Mouse (Mus musculus) c-Kit-positive CD71-positive TER-119-positive erythroid progenitor cells, embryonic 14.5 days (primary cell): ENCODE measurements at regions not wholly inside any gene's neighbourhood (a gene's known extent, or its start where the extent isn't known, plus 50 kb on each side); places are given as distances from the start of the nearest gene placed in this dataset.

Experiments
- DNase-seq: peaks from one replicate; pipeline ENCODE4 v3.0.0-alpha.2; 2013; ENCODE audit warnings: low spot score

DNA sequence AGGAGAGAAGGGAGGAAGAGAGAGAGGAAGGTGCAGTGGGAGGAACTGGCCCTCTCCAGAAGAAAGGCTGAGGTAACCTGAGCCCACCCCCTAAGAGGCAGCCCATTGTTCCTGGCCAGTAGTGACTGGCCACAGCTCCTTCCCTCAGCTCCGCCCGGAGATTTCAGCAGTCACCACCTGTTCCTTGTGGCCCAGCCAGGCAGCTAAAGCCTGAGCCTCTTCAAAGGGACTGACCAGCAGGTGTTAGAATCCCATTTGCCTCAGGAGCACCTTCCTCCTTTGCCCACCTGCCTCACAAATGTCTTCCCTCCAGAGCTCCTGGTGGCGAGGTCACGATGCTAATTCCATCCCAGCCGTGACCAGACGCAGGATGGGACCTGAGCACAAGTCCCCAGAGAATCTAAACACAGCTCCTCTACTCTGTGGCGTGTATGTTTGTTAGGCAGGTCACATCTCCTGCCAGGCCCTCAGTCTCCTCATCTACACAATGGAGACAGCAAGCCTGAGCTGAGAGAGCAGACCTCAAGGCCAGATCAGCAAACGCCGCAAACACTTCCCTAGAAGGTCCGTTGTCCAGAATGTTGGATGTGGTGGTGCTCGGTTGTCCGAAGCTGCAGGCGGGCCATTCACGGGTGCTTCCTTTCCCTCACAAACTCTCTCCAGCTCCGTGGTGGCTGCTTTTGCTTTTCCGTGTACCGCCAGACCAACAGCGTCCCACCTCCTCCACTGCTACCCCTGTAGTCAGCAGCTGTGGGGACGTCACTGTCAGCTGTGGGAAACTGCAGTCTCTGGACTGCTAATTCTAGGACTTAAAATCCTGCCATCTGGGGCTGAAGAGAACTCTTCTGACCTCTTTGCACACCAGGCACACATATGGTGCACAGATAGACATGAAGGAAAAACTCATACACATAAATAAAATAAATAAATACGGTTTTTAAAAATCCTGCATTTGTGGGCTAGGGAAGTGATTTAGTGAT, 145.8 kb upstream of the Rad23b start:
- no peak for DNase-seq

DNA sequence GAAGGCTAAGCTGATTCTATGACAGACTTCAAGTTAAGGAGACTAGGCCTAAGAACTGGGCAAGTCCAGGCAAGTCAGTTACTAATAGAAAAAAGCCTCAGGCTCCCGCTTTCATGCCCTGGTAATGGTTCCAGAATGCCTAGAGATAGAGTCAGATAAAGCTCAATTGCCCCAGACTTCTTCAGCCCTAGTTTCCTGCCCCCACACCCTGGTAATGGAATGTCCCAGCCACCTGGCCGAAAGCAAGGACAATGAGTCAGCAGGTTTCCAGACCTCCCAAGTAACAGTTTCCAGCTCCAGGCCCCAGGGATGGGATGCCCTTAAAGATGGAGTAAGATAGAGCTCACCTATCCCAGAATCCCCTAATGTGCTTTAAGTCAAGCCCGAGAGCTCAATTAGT, 143.6 kb upstream of the Rad23b start:
- DNase-seq = no peak

DNA sequence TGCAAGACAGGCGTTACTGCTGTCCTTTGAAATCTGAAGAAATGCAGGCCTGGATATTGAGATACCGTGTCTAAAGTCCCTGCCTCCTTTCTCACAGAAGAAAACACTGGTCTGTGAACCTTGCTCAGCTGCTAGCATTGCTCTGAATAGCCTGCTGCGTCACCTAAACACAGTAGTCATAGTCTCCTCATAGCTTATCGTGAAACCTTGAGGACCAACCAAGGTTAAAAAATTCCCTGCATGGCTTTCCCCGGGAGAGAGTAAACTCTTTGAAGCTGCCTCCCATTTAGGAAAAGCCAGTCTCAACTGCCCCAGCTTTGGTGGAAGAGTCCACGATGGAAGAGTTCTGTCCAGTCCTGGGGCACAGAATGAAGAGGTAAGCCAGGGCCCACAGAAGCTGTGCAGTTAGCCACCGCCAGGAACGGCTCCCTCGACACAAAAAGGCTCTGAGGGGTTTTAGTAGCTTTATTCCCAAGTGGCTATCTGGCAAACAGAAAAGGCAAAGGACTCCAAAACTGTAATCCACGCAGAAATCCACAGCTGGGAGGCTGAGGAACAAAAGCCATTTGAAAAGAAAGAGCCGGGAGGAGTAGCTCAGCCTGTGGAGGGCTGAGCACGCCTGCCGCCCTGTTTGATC, 142.0 kb upstream of the Rad23b start:
- no peak for DNase-seq

DNA sequence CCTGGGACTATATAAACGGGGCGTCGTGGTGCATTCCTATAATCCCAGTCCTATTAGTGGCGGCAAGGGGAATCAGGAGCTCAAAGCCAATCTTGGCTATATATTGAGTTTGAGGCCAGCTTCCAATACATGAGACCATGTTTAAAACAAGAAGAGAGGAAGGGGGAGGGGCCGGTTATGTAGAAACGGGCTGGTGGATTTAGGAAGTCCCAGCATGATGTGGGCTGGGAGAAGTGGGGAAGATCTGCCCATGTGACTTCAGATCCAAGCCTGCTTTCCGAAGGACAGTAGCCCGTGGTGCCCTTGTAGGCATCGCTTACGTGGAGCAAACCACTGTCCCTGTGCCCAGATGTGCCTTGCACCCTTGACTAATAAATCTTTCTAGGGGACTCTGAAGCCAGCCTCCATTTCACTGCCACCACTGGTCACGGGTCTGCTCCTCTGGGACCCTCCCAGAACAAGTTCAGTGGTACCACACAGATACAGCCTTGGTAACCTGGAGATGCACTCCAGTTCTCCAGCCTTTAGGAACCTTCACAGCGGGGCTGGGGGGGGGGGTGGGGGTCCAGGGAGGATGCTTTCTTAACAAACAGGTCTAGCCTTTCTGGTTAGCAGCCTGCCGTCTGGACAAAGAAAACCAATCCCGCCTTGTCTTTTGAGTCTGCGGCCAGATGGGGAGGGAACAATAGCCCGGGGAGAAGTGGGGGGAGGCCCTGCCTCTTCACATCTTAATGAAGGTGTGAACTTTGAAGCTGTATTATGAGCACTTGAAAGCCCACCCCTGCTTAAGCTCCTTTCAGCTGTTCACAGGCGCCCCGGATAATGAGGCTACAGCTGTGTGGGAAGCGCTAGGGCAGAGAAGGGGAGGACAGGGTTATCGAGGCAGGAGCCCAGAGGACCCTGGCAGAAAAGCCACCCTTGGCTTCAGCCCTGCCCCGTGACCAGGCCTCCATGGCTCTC, 141.2 kb upstream of the Rad23b start:
- DNase-seq = no peak

DNA sequence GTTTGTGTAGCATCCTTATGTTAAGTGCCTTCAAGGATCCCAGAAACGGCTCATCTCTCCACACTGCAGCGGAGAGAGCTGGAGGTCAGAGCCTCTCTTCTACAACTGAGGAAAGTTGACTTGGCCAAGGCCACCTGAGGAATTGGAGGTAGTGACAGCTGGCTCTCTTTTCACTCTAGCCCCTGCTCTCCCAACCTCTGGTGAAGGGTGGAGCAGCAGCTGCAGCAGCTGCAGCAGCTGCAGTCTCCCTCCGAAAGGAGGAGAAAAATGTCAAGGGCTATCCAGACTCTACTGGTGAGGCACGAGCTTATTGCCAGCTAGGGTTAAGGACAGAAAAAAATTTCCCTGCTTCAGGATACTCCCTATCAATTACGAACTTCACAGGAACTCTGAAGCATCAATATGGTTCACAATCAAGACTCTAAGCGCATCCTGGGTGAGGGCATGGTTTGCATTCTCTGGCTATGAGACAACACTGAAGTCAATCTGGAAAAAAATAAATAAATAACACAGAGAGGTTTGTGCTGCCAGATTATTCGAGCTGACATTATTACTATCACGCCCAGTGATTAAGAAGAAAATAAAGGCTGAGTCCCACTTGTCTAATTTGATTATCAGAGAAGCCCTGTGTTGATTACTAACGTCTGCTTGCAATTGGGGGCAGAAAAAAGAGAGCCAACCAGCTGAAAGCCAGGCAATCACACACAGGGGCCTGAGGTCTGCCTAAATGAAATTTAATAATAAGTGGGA, 134.2 kb upstream of the Rad23b start:
- no peak for DNase-seq

DNA sequence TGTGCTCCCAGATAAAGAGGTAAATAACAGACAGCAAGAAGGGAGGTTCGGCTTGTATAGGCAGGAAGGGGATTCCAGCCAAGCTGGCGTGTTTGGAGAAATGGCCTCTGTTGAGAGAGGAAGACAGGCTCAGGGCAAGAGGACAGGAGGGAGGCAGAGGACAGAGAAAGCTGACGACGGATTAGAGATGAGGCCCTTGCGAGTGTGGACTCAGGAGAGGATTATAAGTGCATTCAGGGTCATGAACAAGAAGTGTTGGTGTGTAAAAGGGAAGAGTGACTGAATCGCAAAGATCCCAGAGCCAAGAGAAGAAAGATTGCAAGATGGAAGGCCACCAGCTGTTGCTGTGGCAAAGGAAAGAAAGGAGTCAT, 133.7 kb upstream of the Rad23b start:
- no peak for DNase-seq

DNA sequence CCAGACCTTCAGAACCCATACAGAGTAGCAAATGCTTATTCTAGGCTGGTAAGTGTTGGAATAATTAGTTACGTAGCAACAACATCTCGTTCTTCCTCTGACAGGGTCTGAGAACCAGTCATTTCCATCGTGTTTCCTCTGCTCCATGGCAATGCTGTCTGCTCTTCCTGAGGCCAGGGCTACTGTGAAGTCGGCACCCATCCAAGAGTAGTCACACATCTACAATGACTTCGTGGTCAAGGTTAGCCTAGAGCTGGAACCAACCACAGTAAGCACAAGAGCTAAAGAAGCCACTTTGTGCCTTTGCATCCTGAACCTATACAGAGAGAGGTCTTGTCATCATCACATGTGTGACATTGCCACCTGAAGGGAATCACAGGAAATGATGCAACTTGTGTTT, 124.1 kb upstream of the Rad23b start:
- DNase-seq = no peak

DNA sequence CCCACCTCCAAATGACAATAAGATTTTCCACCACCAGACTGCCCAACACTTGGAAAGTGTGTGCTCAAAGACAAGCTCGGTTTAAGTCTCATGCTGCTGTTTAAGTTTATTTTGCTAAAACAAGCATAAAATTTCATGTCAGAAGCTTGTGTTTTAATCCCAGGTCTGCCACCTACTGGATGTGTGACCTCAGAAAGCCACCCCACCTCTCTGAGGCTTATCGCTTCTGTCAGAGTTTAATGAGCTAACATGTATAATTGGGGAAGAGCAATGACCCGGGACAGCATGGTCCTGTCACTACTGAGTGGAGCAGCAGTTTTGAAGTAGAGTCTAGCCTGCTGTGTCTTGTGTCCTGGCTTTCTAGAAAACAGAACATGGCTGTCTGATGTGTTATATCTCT, 122.4 kb upstream of the Rad23b start:
- no peak for DNase-seq

DNA sequence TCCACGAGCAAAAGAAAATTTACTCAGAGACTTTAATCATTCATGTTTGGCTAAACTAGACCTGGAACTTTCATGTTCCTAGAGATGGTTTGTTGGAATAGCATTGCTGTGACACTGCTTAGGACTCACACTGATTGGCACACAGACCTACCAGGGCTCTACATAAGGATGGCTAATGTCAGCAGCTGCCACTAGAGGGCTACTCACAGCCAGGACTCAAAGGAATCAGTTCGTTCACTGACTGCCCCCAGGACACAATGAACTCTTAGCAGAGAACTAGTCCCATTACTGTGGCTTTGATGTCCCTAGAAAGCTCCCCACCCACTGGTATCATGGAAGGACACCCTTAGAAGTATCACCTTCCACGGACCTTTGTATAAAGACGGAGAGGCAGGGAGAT, 118.3 kb upstream of the Rad23b start:
- no peak for DNase-seq

DNA sequence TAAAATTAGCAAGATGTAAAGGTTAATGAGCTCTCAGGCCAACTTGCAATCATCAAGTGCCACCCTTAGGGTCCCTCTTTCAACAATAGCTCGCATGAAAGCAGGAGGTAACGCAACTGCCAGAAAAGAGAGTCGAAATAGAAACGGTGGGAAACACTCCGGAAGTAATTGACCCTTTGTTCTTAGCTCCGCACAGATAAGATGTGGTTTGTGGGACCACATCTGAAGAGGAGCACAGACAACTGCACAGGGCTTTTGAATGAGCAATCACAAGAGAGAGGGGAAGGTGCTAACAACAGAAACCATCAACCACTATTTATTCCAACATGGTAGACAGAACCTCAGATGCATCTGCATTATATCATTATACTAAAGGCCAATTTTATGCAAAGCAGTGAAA, 112.0 kb upstream of the Rad23b start:
- DNase-seq = no peak

DNA sequence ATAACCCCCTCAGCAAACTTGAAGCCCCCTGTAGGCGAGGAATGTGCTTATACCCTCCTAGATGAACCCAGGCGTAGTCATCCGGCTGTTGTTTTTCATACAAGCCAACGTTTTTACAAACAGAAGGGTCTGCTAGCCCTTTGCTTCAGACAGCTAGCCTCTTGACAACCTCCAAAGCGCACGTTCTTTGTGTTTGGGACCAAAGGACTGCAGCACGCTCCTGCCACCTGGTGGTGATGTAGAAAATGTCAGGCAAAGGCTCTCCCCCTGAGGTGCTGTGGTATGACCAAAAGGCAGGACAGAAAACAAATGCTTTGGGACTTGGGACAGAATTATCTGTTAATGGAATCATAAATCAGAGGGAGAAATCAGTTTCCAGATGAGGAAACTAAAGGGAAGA, 109.4 kb upstream of the Rad23b start:
- peak; percentile 27 for DNase-seq

DNA sequence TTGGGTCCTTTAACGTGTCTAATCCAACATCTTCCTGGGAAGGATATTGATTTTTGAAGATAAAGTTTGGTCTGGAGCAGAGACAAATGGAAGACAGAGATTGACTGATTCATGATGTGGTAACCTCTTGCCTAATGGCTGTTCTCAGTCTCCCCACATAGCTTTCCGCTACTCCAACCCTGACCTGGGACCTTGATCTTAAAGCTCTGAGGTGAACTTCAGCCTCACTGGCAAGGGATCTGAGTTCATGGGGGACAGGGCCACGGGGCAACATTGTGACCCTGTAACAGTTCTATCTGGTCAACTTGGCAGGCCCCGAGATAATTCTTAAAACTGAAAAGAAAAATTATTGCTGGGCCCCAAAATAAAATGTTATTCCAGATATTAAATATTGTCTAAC, 107.5 kb upstream of the Rad23b start:
- DNase-seq = no peak

DNA sequence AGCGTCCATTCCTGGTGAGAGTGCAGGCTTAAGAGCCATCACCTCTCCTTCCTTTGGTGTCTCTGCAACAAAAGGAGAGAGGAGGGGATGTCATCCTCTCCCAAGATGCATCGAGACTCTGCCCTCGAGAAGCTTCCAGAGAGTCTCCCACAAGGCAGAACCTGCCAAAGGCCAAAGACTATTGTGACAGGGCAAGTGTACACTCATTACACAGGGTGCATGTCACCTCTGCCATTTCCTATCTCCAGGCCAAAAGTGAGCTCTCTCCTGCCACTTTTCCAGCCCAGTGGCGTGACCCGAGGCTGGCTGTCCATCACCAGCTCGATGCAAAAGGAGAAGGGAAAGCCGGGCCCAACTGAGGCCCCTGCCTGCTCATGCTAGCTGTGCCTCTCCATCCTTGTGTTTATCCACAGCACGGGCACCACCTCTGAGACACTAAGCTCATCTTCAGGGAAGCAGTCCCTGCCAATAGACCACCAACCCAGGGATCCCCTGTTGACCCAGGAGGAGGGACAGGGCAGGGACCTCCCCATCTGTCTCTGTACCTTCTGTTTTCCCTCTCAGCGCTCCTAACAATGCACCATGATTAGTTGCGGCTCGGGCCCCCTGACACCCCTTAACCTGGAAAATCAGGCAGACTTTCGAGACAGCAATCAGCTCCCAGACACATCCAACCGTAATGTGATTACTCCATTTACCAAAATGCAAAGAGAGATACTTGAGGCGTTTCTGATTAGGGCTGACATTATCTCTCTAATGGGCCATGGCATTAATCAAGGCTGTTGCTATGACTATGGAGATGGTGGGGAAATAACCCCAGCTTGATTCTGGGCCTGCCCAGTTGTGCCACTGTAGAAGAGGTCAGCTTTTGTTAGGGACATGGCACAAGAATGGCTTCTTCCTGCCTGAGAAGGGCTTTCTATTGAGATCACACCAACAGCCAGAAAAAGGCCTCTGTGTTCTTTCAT, 106.5 kb upstream of the Rad23b start:
- DNase-seq = no peak

DNA sequence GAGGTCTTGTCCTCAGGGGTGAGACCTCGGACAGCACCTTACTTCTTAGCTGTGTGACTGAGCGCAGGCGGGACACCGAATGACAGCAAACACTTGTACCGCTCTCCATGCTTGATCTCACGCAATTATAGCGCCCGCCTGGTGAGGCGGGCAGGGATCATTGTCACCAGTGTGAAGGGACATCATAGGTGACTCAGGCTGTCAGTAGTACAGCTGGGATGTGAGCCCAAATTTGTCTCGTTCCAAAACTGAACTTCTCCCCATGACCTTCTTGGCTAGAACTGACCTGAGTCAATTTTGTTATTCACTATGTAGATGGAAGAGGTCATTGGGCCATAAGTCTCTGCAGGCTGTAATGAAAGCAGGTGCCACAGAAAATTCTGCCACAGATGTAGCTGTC, 104.1 kb upstream of the Rad23b start:
- no peak for DNase-seq

DNA sequence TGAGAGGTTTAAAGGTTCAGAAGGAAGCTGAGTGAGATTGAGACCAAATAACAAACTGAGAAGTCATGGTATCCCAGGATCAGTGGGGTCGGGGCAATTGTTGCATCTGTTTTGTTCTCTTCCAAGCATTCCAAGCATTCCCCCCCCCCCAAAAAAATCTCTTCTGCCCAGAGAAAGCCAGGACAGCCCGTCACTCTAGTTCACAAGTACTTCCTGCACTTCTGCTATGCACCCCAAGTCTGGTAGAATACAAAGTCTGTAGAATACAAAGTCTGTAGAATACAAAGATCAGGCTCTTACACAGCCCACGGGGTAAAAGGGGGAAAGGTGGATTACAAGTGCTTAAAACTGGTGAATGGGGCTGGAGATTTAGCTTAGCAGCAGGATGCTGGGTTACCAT, 99.5 kb upstream of the Rad23b start:
- DNase-seq = no peak

DNA sequence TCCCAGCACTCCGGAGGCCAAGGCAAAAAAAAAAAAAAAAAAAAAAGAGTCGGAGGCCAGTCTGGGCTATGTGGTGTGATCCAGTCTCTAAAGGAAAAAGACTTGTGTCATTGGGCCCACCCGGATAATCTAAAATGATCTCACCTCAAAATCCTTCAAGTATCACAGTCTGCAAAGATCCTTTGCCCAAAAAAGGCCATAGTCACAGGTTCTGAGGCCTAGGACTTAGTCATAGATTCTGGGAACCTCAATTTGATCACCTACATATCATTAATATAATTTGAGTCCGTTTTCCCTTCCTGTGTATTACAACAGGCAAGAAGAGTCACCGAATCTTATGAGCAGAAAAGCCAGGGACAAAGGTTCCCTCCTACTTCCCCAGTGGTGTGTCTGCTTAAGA, 98.3 kb upstream of the Rad23b start:
- DNase-seq = no peak

DNA sequence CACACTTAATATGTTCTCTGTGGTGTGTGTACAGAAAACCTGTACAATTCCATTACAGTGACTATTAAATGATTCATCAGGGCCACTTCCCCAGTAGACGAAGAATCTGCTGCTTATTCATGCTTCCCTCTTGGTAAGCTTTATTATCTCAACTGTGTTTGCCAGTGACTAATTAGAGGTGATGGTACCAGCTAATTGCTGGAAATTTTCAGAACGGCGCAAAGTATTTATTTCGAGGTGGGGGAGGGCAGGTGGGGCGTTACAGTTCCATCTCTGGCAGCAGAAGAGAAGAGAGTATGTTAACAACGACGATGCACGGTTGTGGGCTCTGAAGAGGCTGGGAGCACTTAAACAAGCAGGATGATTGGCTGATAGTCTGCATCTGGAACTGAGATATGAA, 96.1 kb upstream of the Rad23b start:
- DNase-seq = no peak

DNA sequence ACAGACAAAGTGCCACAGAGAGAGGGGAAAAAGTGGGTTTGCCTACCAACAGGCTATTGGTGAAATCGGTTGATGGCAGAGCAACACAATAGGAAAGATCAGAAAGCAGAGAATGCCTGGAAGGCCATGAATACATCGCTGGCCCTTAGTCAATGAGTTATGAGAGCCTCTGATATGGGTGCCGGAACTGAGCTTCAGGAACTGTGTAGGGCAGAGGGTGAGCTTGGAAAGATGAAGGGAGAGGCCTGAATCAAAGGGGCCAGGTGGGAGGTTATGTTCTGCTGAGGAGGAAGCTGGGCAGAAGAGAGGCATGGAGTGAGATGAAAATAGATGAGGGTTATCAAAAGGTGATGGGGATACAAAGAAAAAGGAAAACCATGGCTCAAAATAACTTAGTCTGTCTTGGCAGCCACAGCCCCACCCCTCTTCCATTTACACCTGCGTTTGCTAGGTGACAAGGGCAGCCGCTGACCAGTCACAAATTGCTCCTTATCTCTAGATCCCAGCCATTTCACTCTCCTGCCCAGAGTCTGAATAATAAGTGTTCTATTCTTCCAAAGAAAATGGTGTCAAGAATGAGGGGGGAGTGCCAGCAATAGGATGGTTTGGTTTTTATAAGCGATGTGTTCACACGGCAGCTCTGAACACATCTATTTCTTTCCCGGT, 77.7 kb upstream of the Rad23b start:
- no peak for DNase-seq

DNA sequence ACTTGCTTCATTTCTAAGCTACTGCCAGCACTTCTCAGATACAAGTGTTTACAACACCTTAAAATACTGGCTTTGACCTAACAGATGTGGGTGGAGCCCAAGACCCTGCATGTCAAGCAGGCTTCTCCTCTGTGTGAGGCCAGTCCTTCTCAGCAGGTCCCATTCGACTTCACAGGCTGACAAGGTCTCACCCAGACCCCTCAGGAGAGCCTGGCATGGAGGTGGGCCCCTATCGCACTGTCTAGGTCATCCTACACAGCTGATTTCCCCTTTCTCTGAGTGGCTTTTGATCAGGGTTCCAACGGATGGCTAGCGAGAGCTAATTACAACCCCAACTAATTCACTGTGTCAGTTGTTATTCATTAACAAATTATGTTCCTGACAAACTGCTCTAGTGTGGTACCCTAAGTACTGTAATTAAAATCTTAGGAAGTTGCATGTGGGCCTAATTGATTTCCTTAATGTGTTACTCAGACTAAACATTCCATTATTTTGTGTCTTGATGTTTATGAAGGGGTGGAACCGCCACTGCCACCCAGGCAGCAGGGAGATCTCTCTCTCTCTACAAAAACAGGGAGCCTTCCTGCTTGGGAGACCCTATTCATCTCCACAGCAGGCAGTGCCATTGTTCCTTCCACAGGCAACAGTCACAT, 73.4 kb upstream of the Rad23b start:
- DNase-seq = no peak
